Mouse (Mus musculus) 3T3-L1 (cell line): ENCODE measurements at regions not wholly inside any gene's neighbourhood (a gene's known extent, or its start where the extent isn't known, plus 50 kb on each side); places are given as distances from the start of the nearest gene placed in this dataset.
"Not testable (repeated sequence)": the region's sequence is repeated elsewhere in the genome, so short reads cannot be mapped to it uniquely, and the experiment has no call there.

Experiments
- DNase-seq: peaks from one replicate; pipeline ENCODE4 v3.0.0-alpha.2; 2015; ENCODE audit warnings: low read depth, low spot score

GRCm38 (mm10) chr3:57963965-57964364 is 116.1 kb upstream of the Pfn2 start:
- no peak for DNase-seq

GRCm38 (mm10) chr3:57970614-57971013 is 122.7 kb upstream of the Pfn2 start:
- DNase-seq = not testable (repeated sequence)

GRCm38 (mm10) chr3:57972469-57973245 is 124.8 kb upstream of the Pfn2 start:
- no peak for DNase-seq

- DNase-seq = no peak
These were observed 125.7 kb upstream of the Pfn2 start for GRCm38 (mm10) chr3:57973546-57973945.

GRCm38 (mm10) chr3:57975379-57975778 is 127.5 kb upstream of the Pfn2 start:
- no peak for DNase-seq

GRCm38 (mm10) chr3:57976640-57977229 is 128.9 kb upstream of the Pfn2 start:
- DNase-seq = peak; percentile 5

GRCm38 (mm10) chr3:57988175-57988574 is 140.3 kb upstream of the Pfn2 start:
- no peak for DNase-seq

GRCm38 (mm10) chr3:57990738-57991137 is 142.9 kb upstream of the Pfn2 start:
- DNase-seq = no peak

- peak; percentile 77 for DNase-seq
These were observed 150.5 kb upstream of the Pfn2 start for GRCm38 (mm10) chr3:57998121-57999102.

GRCm38 (mm10) chr3:58002792-58003574 is 155.1 kb upstream of the Pfn2 start:
- DNase-seq = peak; percentile 3

- DNase-seq = no peak
These were observed 177.0 kb upstream of the Pfn2 start for GRCm38 (mm10) chr3:58024750-58025392.

GRCm38 (mm10) chr3:58049618-58050017 is 201.7 kb upstream of the Pfn2 start:
- no peak for DNase-seq

- DNase-seq = no peak
These were observed 206.8 kb upstream of the Pfn2 start for GRCm38 (mm10) chr3:58054726-58055125.

- no peak for DNase-seq
These were observed 207.3 kb upstream of the Pfn2 start for GRCm38 (mm10) chr3:58055181-58055580.

- DNase-seq = no peak
These were observed 208.5 kb upstream of the Pfn2 start for GRCm38 (mm10) chr3:58056191-58057063.

GRCm38 (mm10) chr3:58057064-58057396 is 209.2 kb upstream of the Pfn2 start:
- no peak for DNase-seq

GRCm38 (mm10) chr3:58058134-58058533 is 210.3 kb upstream of the Pfn2 start:
- no peak for DNase-seq

GRCm38 (mm10) chr3:58063852-58064549 is 216.1 kb upstream of the Pfn2 start:
- DNase-seq = no peak

GRCm38 (mm10) chr3:58071574-58071973 is 223.7 kb upstream of the Pfn2 start:
- no peak for DNase-seq
